Mouse (Mus musculus): ENCODE measurements around the gene Sigirr.

- TF ChIP-seq CTCF (IDR thresholded peaks at IDR 0.05; ENCODE audit: low read depth) (no peak), EP300 (IDR thresholded peaks at IDR 0.05; ENCODE audit: low read depth) (no peak)
Observed at GRCm38 (mm10) chr7:141119487-141119886, 19.1 kb upstream of the Sigirr start.
